Mouse (Mus musculus) myocyte (in vitro differentiated cells): Measurements from ENCODE around the gene Sfxn2. TPM values are rescaled to one million over a fixed set of nuclear protein-coding genes. Genes with fewer than 3 reads are reported as not detected.

Experiments used
- H3K27me3 ChIP-seq: one replicate; pipeline ENCODE4 v1.6.1; 2011; ENCODE audit not compliant: control insufficient read depth, insufficient read depth, insufficient read length
- H3K36me3 ChIP-seq: one replicate; pipeline ENCODE4 v1.6.1; 2011; ENCODE audit not compliant: control insufficient read depth, insufficient read depth
- H3K4me2 ChIP-seq: one replicate; pipeline ENCODE4 v1.6.1; 2011; ENCODE audit warnings: low read depth, control low read depth
- H3K4me3 ChIP-seq: one replicate; pipeline ENCODE4 v1.5.1; 2011; ENCODE audit warnings: mild to moderate bottlenecking, control low read depth, moderate library complexity
- H3K79me2 ChIP-seq: one replicate; pipeline ENCODE4 v1.6.1; 2011; ENCODE audit not compliant: control insufficient read depth, insufficient read depth
- H3ac ChIP-seq: one replicate; pipeline ENCODE4 v1.6.1; 2011; ENCODE audit not compliant: control insufficient read depth, insufficient read length
- CEBPB ChIP-seq: IDR thresholded peaks from 2 replicates; pipeline ENCODE4 v1.6.1; 2011; ENCODE audit warnings: mild to moderate bottlenecking, moderate library complexity; ENCODE audit not compliant: poor library complexity, insufficient read depth, severe bottlenecking
- E2F4 ChIP-seq: IDR thresholded peaks from one replicate; pipeline ENCODE4 v1.6.1; 2011; ENCODE audit warnings: mild to moderate bottlenecking, control low read depth, moderate library complexity; ENCODE audit not compliant: insufficient read depth
- MAX ChIP-seq: IDR thresholded peaks from one replicate; pipeline ENCODE4 v1.6.1; 2011; ENCODE audit warnings: low read depth, mild to moderate bottlenecking, control low read depth
- MYOD1 ChIP-seq, 3 experiments: IDR thresholded peaks; one replicate each; pipeline ENCODE4 v1.6.1; 2011; ENCODE audit warnings: control low read depth in 2 of 3, low read depth in 2 of 3, mild to moderate bottlenecking in 2 of 3, moderate library complexity in 1 of 3; ENCODE audit not compliant: insufficient read length in 2 of 3, control insufficient read depth in 1 of 3
- MYOG ChIP-seq, 3 experiments: IDR thresholded peaks; one replicate each; pipeline ENCODE4 v1.6.1; 2011; ENCODE audit warnings: control low read depth in 2 of 3, low read depth in 2 of 3, mild to moderate bottlenecking in 2 of 3; ENCODE audit not compliant: insufficient read length in 2 of 3, control insufficient read depth in 1 of 3, insufficient read depth in 1 of 3
- POLR2A ChIP-seq: IDR thresholded peaks from one replicate; pipeline ENCODE4 v1.6.1; 2011; ENCODE audit warnings: low read depth, mild to moderate bottlenecking, control low read depth, moderate library complexity; ENCODE audit not compliant: insufficient read length
- POLR2AphosphoS2 ChIP-seq: IDR thresholded peaks from one replicate; pipeline ENCODE4 v1.6.1; 2011; ENCODE audit warnings: low read depth, control low read depth; ENCODE audit not compliant: insufficient read length
- REST ChIP-seq: IDR thresholded peaks from one replicate; pipeline ENCODE4 v1.6.1; 2011; ENCODE audit warnings: mild to moderate bottlenecking, control low read depth, moderate library complexity; ENCODE audit not compliant: insufficient read depth, insufficient read length
- SRF ChIP-seq: IDR thresholded peaks from one replicate; pipeline ENCODE4 v1.6.1; 2011; ENCODE audit warnings: low read depth; ENCODE audit not compliant: control insufficient read depth, insufficient read length
- TCF12 ChIP-seq: IDR thresholded peaks from one replicate; pipeline ENCODE4 v1.6.1; 2011; ENCODE audit warnings: mild to moderate bottlenecking, control low read depth; ENCODE audit not compliant: poor library complexity, insufficient read depth, severe bottlenecking
- TCF3 ChIP-seq: IDR thresholded peaks from one replicate; pipeline ENCODE4 v1.6.1; 2011; ENCODE audit warnings: low read depth, control low read depth; ENCODE audit not compliant: insufficient read length
- USF1 ChIP-seq: IDR thresholded peaks from one replicate; pipeline ENCODE4 v1.6.1; 2011; ENCODE audit warnings: low read depth, mild to moderate bottlenecking, control low read depth, moderate library complexity
- polyA plus RNA-seq: library from polyadenylated mRNA; unstranded; fragments of >200 nt; fragmentation: generic; extraction: Trizol; gene quantifications from one replicate; pipeline ENCODE4 v1.2.1, GENCODE M21; 2012; ENCODE audit warnings: missing spikeins

The Sfxn2 gene
- polyA plus RNA-seq, 1 experiment = 0.62 TPM

DNA sequence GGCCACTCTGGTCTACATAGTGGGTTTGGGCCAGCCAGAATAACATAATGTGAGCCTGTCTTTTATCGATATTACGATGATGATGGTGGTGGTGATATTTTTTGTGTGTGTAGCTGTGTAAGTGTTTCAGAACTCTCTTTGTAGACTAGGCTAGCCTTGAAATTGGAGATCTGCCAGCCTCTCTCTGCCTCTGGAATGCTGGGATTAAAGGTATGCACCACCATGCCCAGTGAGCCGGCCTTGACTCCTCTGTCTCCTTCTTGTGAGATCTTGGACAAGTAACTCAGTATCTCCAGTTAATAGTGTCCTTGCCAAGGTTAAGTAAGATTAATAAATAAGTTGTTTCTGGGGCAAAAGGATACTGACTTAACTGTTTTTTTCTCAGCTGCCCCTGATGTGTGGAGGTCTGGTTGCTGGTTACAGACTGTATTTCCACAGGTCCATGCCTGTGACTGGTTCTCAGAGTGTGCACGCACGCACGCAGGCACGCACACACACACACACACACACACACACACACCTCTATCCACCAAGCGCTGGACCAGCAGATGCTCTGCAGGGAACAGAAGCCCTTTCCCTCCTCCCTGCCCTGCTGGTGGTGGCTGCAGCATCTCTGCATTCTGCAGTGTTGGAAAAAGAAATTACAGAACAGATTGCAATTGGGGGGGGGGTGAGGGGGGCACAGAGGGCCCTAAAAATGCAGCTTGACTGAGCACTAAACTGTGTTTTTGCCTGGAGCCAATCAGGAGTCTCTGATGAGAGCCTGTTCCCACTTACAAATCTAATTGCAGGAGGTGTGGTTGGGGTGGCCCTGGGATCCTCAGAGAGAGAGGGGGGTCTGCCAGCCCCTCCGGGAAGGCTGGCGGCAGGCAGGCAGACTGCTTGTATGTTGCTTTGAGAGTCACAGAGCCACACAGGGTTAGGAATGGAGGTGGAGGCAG is 47.2 kb upstream of the Sfxn2 start:
- Histone ChIP-seq H3K36me3 (no peaks in the 10 kb centered on the region), H3ac (no peak overlapping the region), H3K79me2 (no peaks in the 10 kb centered on the region), H3K27me3 (no peaks in the 10 kb centered on the region), H3K4me3 (no peak overlapping the region), H3K4me2 (no peak overlapping the region)
- TF ChIP-seq MYOG (IDR thresholded peaks at IDR 0.05; ENCODE audit: control insufficient read depth in 1 of 3, insufficient read depth in 1 of 3, insufficient read length in 2 of 3, low read depth in 2 of 3) = no peak
- no peak for TF ChIP-seq E2F4
- no peak for TF ChIP-seq TCF3
- no peak for TF ChIP-seq CEBPB
- no peak for TF ChIP-seq USF1
- TF ChIP-seq MYOD1 (IDR thresholded peaks at IDR 0.05; ENCODE audit: control insufficient read depth in 1 of 3, insufficient read length in 2 of 3, low read depth in 2 of 3) = no peak
- no peak for TF ChIP-seq SRF
- TF ChIP-seq REST = no peak
- no peak for TF ChIP-seq POLR2AphosphoS2
- no peak for TF ChIP-seq MAX
- no peak for TF ChIP-seq POLR2A
- TF ChIP-seq TCF12 = no peak

DNA sequence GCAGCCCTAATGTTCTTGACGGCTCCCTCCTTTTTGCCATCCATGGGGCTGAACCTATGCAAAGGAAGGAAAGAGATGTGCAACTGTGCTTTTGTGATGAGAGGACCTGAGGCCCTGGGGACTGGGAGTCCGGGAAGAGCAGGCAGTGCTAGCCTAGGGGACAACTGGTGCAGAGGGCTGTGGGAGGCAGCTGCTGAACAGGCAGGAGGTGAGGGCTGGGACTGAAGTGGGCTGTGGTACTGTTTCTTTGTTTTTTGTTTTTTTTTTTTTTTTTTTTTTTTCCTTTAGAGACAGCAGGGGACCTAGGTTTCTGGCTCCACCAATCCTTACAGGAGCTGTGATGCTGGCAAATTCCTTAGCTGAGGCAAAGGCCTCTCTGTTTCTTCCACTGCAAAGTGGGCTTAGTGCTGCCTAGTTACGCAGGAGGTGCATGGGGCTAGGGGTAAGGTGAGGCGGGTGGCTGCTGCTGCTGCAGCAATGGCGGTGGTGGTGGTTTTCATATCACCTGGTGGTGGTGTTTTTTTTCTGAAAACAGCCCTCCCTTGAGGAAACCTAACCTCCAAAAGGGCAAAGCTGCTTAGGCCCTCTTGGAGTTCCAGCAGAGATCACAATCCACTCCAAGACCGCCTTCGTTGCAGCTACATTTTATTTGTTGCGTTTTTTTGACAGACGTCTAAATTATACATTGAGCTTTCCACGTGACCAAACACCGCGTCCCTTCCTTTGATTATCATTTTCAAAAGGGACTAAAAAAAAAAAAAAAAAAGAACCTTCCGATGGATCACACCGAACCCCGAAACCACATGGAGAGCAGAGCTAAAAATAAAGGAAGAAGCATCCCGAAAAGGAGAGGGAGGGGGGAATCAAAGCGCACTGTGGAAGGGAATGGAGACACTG is 45.3 kb upstream of the Sfxn2 start:
- no peak overlapping the region for H3ac ChIP-seq
- peak in 2 of 3 experiments; percentile 68 to 74 for TF ChIP-seq MYOG (IDR thresholded peaks at IDR 0.05; ENCODE audit: control insufficient read depth in 1 of 3, insufficient read depth in 1 of 3, insufficient read length in 2 of 3, low read depth in 2 of 3)
- no peak for TF ChIP-seq USF1
- peak in 2 of 3 experiments; percentile 52 to 57 for TF ChIP-seq MYOD1 (IDR thresholded peaks at IDR 0.05; ENCODE audit: control insufficient read depth in 1 of 3, insufficient read length in 2 of 3, low read depth in 2 of 3)
- H3K27me3 ChIP-seq = no peaks in the 10 kb centered on the region
- no peaks in the 10 kb centered on the region for H3K79me2 ChIP-seq
- peak overlapping the region; percentile 86 for H3K4me2 ChIP-seq
- peak overlapping the region; percentile 25 for H3K4me3 ChIP-seq
- H3K36me3 ChIP-seq = no peaks in the 10 kb centered on the region

DNA sequence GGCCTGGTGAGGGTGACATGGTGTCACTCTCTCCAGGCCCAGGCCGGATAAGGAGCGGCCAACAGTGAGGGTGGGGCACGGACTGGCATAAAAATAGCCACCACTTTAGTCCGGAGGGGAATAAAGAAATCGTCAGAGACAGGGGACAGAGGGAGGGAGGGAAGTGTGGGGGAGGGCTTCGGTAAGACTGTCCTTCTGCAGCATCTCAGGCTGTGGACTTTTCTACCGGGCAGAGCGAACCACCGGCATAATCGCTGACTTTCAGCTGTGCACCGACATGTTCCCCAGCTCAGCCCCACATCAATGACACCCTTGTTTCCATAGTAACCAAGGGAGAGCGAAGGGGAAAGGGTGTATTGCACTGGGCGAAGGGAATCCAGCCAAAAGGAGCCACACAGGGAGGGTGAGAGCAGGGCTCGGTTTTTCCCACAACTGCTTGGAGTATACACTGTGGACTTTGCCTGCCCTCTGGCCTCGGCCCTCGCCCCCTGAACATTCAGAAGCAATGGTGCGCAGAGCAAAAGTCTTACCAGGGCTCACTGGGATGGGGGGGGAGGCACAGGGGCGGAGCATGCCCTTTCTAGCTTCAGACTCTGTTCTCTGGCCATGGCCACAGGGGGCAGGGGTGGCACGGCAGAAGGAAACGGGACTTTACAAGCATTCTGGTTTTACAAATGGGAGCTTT is 44.5 kb upstream of the Sfxn2 start:
- no peak overlapping the region for H3ac ChIP-seq
- peak overlapping the region; percentile 25 for H3K4me3 ChIP-seq
- H3K36me3 ChIP-seq = no peaks in the 10 kb centered on the region
- H3K27me3 ChIP-seq = no peaks in the 10 kb centered on the region
- TF ChIP-seq MYOD1 (IDR thresholded peaks at IDR 0.05; ENCODE audit: control insufficient read depth in 1 of 3, insufficient read length in 2 of 3, low read depth in 2 of 3) = no peak
- no peak for TF ChIP-seq SRF
- no peak for TF ChIP-seq REST
- TF ChIP-seq TCF3 = no peak
- TF ChIP-seq POLR2AphosphoS2 = peak; percentile 52
- no peak for TF ChIP-seq TCF12
- no peak for TF ChIP-seq USF1
- no peak for TF ChIP-seq CEBPB
- peak; percentile 48 for TF ChIP-seq POLR2A
- TF ChIP-seq E2F4 = no peak
- TF ChIP-seq MAX = no peak
- peak in 1 of 3 experiments; percentile 8 for TF ChIP-seq MYOG (IDR thresholded peaks at IDR 0.05; ENCODE audit: control insufficient read depth in 1 of 3, insufficient read depth in 1 of 3, insufficient read length in 2 of 3, low read depth in 2 of 3)
- H3K79me2 ChIP-seq = no peaks in the 10 kb centered on the region
- H3K4me2 ChIP-seq = peak overlapping the region; percentile 86

DNA sequence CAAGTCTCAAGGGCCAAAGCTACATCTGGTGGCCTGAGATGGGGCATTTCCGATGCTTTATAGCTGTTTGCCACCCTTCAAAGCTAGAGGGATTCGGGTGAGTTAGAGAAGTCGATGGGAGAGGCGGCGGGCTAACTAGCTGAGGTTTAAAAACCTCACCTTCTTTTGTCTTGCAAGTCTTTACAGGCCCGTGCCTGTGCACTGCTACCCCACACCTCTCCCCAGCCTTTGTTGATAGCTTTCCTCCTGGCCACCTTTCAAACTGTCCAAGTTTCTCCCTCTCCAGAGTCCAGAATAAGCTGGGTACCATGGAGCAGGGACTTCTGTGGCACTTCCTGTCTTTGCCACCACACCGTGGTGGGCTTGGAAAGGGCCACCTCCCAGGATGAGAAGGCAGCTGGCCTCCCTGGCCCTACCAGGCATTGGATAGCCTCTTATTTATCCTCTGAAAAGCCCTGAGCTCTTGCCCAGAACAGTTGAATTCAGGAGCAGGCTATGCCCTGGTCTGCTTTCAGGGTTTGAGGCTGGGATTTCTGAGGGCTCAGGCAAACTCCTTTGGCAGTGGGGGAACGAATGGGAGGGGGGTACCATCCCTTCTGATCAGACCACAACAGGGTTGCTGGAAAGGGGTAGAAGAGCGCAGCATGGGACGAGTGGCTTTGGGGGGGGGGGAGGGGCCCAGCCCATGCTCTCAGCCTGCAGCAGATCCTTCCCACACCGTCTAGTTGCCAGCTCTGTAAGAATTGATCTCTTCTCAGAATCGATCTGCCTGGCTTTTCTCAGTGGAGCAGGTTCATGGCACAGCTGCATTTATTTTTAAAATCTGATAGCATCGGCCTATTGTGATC is 43.3 kb upstream of the Sfxn2 start:
- no peaks in the 10 kb centered on the region for H3K79me2 ChIP-seq
- H3K4me3 ChIP-seq = peak overlapping the region; percentile 25
- H3K27me3 ChIP-seq = no peaks in the 10 kb centered on the region
- TF ChIP-seq MAX (no peak), REST (no peak), TCF12 (no peak), E2F4 (no peak), MYOG (IDR thresholded peaks at IDR 0.05; ENCODE audit: control insufficient read depth in 1 of 3, insufficient read depth in 1 of 3, insufficient read length in 2 of 3, low read depth in 2 of 3) (no peak)
- H3K4me2 ChIP-seq = peak overlapping the region; percentile 86
- no peak overlapping the region for H3ac ChIP-seq
- no peaks in the 10 kb centered on the region for H3K36me3 ChIP-seq
